Mouse (Mus musculus) lung, postnatal 10 days (tissue): ENCODE results near the gene 4930467E23Rik.
A peak's percentile ranks its signal among the peaks of the same experiment; 100 is the strongest.
"Not testable (repeated sequence)": the region's sequence is repeated elsewhere in the genome, so short reads cannot be mapped to it uniquely, and the experiment has no call there.

Experiments used
- DNase-seq: peaks from one replicate; pipeline ENCODE4 v3.0.0; 2021

4930467E23Rik gene

GRCm38 (mm10) chr8:19729276-19729675 lies at the start of gene 4930467E23Rik:
TSS of gene 4930467E23Rik (plus strand) at chr8:19729576.
- not testable (repeated sequence) for DNase-seq

DNA sequence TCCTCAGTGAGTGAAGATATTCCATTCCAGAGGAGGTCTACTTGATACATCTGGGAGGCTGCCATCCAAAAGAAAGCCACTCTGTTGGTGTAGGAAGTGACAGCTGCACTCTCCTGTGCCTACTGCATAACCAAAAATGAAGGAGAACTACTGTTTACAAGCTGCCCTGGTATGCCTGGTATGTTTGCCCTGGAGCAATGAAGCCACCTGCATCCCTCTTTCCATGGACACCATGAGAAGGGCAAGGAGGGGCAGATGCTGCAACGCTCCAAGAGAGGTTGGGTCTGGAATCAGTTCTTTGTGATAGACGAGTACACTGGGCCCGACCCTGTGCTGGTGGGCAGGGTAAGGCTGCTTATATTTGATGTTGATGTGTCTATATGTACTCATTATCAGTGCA lies 47.1 kb upstream of the 4930467E23Rik start:
- DNase-seq = not testable (repeated sequence)

- DNase-seq = not testable (repeated sequence)
Measured at GRCm38 (mm10) chr8:19685476-19685875, 43.9 kb upstream of the 4930467E23Rik start.

DNA sequence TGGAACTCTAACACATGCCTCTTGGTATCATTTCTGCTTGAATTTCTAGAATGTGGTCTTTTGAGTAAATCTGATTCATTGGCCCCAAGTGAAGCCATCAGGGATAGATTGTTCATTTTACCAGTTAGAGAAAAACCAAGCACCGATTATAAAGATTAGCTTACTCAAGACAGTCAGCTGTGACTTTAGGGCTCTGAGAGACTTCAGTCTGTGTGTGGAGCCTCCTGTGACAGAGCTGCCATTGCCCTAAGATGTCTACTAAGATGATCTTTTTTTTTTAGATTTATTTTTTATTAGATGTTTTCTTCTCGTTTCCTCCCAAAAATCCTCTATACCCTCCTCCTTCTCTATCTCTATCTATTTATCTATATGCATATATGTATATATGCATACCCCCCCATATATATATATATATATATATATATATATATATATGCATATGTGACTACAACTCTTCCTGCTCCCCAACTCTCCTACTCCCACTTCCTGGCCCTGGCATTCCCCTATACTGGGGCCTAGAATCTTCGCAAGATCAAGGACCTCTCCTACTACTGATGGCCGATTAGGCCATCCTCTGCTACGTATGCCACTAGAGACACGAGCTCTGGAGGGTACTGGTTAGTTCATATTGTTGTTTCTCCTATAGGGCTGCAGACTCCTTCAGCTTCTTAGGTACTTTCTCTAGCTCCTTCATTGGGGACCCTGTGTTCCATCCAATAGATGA lies 40.4 kb upstream of the 4930467E23Rik start:
- DNase-seq = not testable (repeated sequence)

DNA sequence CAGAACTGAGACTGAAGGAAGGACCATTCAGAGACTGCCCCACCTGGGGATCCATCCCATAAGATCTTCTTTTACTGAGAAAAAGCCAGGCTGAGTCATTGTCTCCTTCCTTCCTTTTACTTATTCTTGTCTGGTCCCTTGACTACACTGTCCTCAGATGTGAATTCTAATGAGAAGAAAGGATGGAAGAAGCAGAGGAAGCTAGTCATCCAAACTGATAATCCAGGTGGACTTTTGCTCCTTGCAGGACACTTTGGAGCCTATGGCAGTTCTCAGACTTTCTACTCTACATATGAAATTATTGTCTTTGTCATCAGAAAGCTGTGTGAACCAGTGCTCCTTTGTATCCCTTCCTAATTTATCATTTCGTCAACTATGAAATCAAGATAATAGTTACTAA lies 39.6 kb upstream of the 4930467E23Rik start:
- DNase-seq = not testable (repeated sequence)

GRCm38 (mm10) chr8:19691421-19691820 lies 38.0 kb upstream of the 4930467E23Rik start:
- not testable (repeated sequence) for DNase-seq

DNA sequence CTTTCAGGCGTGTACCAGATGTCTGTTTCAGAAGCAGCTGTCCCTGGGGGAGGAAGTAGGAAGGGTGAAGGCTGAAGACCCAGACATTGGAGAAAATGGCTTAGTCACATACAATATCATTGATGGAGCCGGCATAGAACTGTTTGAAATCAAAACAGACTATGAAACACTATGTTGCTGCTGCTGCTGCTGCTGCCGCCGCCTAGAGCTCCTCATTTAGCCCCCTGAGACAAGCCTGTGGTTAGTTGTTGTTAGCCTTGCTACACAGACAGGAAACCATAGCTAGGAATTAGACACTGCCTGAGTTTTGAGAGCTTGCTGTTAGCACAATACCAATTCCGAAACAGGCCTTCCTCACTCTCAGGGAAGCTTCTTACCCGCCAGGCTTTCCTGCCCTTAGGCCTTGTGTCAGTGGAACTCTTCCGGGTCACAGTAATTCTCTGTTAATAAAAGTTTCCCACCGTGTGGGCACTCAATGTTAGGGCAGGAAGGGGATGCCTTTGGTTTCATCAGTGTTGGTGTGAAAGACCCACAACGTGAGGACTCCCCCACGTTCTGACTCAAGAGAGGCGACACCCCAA lies 31.8 kb upstream of the 4930467E23Rik start:
- DNase-seq = not testable (repeated sequence)

DNA sequence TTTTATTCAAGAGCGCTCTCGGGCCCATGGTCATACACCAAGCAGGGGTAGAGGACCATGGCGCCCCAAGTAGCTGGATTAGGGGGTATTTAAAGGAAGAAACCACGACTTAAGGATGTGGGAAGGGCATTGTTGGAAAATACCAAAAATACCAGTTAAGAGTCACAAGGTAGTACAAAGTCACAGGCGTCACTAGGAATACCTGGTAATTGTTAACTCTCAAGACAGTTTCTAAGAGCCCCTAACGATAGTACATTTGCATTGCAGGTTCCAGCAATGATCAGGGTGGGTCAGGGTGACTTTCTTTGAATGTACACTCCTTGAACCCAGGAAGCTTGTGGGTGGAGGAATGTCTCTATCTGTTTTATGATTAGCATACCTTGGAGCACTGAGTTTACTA lies 31.3 kb upstream of the 4930467E23Rik start:
- not testable (repeated sequence) for DNase-seq

DNA sequence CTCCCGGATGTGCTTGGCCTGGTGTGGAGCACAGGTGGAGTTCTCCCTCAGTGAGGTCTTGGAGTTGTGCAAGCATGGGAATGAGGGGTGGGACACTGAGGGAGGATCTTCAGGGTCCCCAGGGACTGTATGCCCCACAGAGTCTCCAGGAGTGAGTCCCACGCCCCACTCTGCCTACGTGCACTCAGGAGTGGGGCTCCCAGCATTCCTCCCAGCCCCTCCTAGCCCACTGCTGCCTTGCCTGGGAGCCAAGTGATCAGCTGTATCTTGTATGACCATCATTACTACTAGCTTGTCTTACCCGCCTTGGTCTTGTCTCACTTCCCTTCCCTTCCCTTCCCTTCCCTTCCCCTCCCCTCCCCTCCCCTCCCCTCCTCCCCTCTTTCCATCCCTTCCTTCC lies 30.7 kb upstream of the 4930467E23Rik start:
- DNase-seq = peak; percentile 67

DNA sequence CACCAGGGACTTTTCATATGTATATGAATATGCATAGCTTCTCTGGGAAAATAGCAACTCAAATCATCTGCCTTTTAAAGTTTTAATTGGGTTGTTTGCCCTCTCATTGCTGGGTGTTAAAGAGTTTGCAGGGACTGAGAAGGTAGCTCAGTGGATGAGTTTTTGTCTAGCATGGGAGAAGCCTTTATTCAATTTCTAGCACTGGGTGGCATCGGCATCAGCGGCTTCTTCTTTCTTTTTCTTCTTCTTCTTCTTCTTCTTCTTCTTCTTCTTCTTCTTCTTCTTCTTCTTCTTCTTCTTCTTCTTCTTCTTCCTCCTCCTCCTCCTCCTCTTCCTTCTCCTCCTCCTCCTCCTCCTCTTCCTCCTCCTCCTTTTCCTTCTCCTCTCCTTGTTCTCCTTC lies 28.1 kb upstream of the 4930467E23Rik start:
- not testable (repeated sequence) for DNase-seq

DNA sequence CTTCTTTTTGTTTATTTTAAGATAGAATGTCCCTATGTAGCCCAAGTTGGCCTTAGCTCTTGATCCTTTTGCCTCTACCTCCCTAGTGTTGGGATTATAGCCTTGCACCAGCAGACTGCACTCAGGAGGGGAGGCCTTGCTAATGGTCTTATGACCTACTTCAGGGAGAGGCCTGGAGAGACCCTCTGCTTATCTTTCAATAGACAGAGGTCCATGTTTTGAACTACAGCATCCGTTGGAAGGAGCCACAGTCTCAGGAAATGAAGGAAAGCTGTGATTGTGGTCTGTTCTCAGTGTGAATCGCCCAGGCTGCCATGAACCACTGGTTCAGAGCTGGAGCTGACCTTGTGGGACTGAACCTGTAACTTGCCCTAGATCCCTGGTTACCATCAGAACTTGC lies 27.1 kb upstream of the 4930467E23Rik start:
- DNase-seq = not testable (repeated sequence)

- peak; percentile 92 for DNase-seq
Measured at GRCm38 (mm10) chr8:19702972-19703709, 26.2 kb upstream of the 4930467E23Rik start.

DNA sequence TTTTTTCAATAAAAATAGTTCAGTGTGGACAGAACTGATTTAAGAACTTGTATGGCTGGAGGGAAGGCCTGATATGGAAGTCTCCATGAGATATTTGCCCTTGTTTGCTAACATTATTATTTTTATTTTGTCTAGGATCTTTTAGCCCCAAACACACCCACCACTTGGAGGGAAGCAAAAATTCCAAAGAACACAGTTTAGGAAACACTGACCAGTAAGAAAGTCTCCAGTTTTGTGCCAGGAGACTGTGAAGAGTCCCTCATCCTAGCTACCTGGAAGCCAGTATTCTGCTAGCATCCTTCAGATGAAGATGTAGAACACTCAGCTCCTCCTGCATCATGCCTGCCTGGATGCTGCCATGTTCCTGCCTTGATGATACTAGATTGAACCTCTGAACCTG lies 25.5 kb upstream of the 4930467E23Rik start:
- not testable (repeated sequence) for DNase-seq

GRCm38 (mm10) chr8:19704441-19705215 lies 24.7 kb upstream of the 4930467E23Rik start:
- DNase-seq = peak; percentile 42

- DNase-seq = not testable (repeated sequence)
Measured at GRCm38 (mm10) chr8:19705216-19705600, 24.2 kb upstream of the 4930467E23Rik start.

DNA sequence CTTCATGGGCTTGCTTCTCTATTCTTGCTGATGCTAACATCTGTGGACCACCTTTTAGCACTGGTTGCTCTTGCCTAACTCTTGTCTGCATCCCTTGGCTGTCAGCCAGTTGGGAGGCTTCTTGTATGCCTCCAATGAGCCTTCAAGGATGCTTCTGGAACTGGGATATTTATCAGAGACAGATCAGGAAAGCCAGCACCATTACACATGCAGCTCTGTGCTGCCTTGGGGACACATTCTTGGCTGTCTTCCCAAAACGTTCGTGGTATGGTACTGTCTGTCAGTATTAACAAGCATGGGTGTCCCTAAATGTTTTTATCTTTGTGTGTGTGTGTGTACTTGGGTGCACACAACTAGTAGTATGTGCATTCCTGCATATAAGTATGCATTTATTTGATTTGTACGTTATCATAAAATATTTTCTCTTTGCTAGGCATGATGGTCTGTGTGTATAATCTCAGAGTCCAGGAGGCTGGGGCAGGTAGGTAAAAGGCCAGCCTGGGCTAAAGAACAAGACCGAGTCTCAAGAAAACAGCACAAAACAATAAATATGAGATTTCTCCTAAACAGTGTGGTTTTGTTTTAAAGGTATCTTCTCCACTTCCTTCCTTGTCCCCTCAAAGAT lies 23.2 kb upstream of the 4930467E23Rik start:
- DNase-seq = not testable (repeated sequence)

DNA sequence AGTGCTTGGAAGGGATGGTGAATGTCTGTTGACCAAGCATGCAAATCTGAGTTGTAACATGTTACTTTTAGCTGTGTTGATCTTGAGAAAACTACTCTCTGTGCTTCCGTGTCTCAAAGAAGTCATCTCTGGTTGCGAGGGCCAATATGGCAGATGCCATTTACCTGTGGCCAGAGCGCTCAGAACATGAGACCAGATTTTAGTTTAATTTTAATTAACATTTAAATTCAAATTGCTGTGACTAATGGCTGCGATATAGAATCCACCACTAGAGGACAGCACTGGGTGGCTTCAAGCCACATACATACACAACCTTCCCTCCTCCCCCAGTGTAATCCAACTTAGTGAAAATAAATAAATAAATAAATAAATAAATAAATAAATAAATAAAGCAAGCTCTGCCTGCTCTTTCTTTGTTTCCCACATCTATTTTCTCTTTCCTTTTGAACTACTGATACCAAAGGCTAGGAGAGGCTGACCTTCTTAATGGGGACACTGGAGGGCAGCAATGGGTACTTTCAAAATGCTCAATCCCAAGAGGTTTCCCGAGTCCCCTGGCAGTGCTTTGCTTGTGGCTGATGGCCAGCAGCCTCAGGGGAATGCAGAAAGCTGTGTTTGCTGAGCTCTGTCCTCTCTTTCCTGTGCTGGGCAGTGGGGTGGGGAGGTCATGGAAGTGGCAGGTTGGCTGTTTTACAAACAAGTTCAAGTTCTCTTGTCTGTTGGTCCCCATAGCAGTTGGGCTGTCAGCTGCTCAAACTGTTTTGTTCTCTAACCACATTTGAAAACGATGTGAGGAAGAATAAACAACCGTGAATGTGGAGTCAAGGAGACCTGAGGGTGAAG lies 22.2 kb upstream of the 4930467E23Rik start:
- DNase-seq = peak; percentile 99

DNA sequence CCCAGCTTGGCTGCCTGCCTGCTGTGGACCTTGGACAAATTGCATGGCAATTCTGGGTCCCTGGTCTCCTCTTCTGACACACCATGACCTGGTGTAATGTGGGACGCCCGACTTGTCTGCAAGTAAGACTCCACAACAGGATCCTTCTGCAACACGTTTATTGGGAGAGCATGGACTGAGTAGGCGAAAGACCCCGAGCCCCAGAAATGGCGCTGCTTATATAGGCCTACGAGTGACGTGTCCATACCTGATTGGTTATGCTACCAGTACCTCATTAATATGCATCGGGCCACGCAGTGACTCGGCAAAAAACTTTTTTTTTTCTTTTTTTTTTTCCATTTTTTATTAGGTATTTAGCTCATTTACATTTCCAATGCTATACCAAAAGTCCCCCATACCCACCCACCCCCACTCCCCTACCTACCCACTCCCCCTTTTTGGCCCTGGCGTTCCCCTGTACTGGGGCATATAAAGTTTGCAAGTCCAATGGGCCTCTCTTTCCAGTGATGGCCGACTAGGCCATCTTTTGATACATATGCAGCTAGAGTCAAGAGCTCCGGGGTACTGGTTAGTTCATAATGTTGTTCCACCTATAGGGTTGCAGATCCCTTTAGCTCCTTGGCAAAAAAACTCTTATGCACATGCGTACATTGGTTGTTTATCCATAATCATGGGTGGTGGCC lies 21.5 kb upstream of the 4930467E23Rik start:
- not testable (repeated sequence) for DNase-seq

- not testable (repeated sequence) for DNase-seq
Measured at GRCm38 (mm10) chr8:19708976-19709375, 20.4 kb upstream of the 4930467E23Rik start.

DNA sequence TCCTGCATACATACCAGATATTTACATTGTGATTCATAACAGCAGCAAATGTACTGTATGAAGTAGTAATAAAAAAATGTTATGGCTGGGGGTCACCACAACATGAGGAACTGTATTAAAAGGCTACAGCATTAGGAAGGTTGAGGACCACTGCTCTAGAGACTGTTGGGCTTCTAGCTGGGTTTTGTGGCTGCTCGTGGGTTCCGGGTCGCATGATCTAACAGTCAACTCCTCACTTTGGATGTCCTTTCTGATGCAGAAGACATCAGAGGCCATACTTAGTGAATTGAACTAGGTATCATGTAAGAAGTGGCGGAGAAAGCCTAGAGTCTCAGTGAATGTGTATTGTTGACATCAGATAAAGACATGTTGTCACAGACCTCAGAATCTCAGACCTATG lies 19.9 kb upstream of the 4930467E23Rik start:
- DNase-seq = peak; percentile 44
